In genomic region chr14:35157069-35157655, GRCm38 (mm10) we compare ENCODE assay signal across 11 mouse cellular contexts.
DNase-seq lines count a peak whose midpoint lies in the region; ATAC-seq and TF ChIP-seq lines count a peak whose summit lies in the region.
"Had no signal": no experiment of that assay in that cellular context is flagged by ENCODE, and none has a peak within 500 bp of the region (broad histone marks: within the 10 kb centered on the region; RNA-seq: fewer than 3 reads in every experiment).

No protein-coding gene starts in this region.

- no peaks in the 10 kb centered on the region for H3K4me1 ChIP-seq in forebrain, embryonic 12.5 days
- H3K4me1 ChIP-seq in forebrain, embryonic 13.5 days, result no peaks in the 10 kb centered on the region
- H3K4me1 ChIP-seq in liver, postnatal 0 days (ENCODE audit: insufficient read depth), result peaks cover 10% of the 10 kb centered on the region; the same call in 1 of the 2 replicates
- no peaks in the 10 kb centered on the region for H3K4me1 ChIP-seq in heart, embryonic 10.5 days

- H3K9me3 ChIP-seq in forebrain, embryonic 12.5 days, result no peaks in the 10 kb centered on the region
- H3K9me3 ChIP-seq in forebrain, embryonic 13.5 days (replicated peaks), result no peaks in the 10 kb centered on the region
- H3K9me3 ChIP-seq in liver, postnatal 0 days (ENCODE audit: low read length), result no peaks in the 10 kb centered on the region
- no peaks in the 10 kb centered on the region for H3K9me3 ChIP-seq in heart, embryonic 10.5 days

- H3K4me3 ChIP-seq in forebrain, embryonic 12.5 days (replicated peaks), result no peak overlapping the region
- H3K4me3 ChIP-seq in forebrain, embryonic 13.5 days, result no peak overlapping the region
- no peak overlapping the region for H3K4me3 ChIP-seq in liver, postnatal 0 days (ENCODE audit: low read depth, low read length)
- H3K4me3 ChIP-seq in heart, embryonic 10.5 days, result no peak overlapping the region

- peak; percentile 18 for DNase-seq in liver, postnatal 0 days
- DNase-seq in liver, result no peak
- DNase-seq in kidney, adult 18-20 months, result peak; percentile 29
- peak; percentile 52 for DNase-seq in retina, postnatal 1 day
- no peak for DNase-seq in thymus, adult 18-20 months
- no peak for DNase-seq in heart, embryonic 10.5 days (ENCODE audit: low spot score)
- DNase-seq: heart, postnatal 4 days; layer of hippocampus, postnatal 36 days had no signal

- H3K4me2 ChIP-seq in forebrain, embryonic 12.5 days, result no peak overlapping the region
- no peak overlapping the region for H3K4me2 ChIP-seq in forebrain, embryonic 13.5 days
- no peak overlapping the region for H3K4me2 ChIP-seq in liver, postnatal 0 days (ENCODE audit: low read depth, low read length)

- H3K36me3 ChIP-seq in forebrain, embryonic 12.5 days (replicated peaks), result no peaks in the 10 kb centered on the region
- H3K36me3 ChIP-seq in forebrain, embryonic 13.5 days (ENCODE audit: poor library complexity, severe bottlenecking), result no peaks in the 10 kb centered on the region
- no peaks in the 10 kb centered on the region for H3K36me3 ChIP-seq in liver, postnatal 0 days (replicated peaks; ENCODE audit: insufficient read depth, low read length)
- H3K36me3 ChIP-seq in heart, embryonic 10.5 days, result no peaks in the 10 kb centered on the region

- TF ChIP-seq EP300 in liver, postnatal 0 days (IDR thresholded peaks at IDR 0.05; ENCODE audit: low read depth), result no peak

- H3K9ac ChIP-seq in forebrain, embryonic 12.5 days, result no peak overlapping the region
- no peak overlapping the region for H3K9ac ChIP-seq in forebrain, embryonic 13.5 days
- H3K9ac ChIP-seq in liver, postnatal 0 days (replicated peaks), result no peak overlapping the region

- ATAC-seq in forebrain, embryonic 12.5 days (ENCODE audit: low FRiP score), result 0 out of 2 replicates have a peak, but pooled peaks have one; percentile 9
- no peak; the same call in 1 of the 2 replicates for ATAC-seq in forebrain, embryonic 13.5 days
- ATAC-seq in liver, postnatal 0 days, result no peak

- WGBS in forebrain, embryonic 12.5 days, result 80% methylated on average over 7 of the region's 7 CpGs
- 86% methylated on average over 7 of the region's 7 CpGs for WGBS in forebrain, embryonic 13.5 days
- 74% methylated on average over 7 of the region's 7 CpGs for WGBS in liver, postnatal 0 days (ENCODE audit: insufficient replicate concordance)
- 77% methylated on average over 7 of the region's 7 CpGs for WGBS in heart, embryonic 10.5 days

- H3K27me3 ChIP-seq in forebrain, embryonic 12.5 days, result no peaks in the 10 kb centered on the region
- no peaks in the 10 kb centered on the region for H3K27me3 ChIP-seq in forebrain, embryonic 13.5 days
- no peaks in the 10 kb centered on the region for H3K27me3 ChIP-seq in liver, postnatal 0 days (ENCODE audit: insufficient read depth, low read length)
- H3K27me3 ChIP-seq in heart, embryonic 10.5 days (ENCODE audit: insufficient read depth, poor library complexity, severe bottlenecking), result no peaks in the 10 kb centered on the region

- peak; percentile 50 for TF ChIP-seq CTCF in liver, postnatal 0 days (IDR thresholded peaks at IDR 0.05; ENCODE audit: low read depth)

- no peak overlapping the region for H3K27ac ChIP-seq in forebrain, embryonic 12.5 days
- no peak overlapping the region for H3K27ac ChIP-seq in forebrain, embryonic 13.5 days
- H3K27ac ChIP-seq in liver, postnatal 0 days (ENCODE audit: low read depth), result no peak overlapping the region
- H3K27ac ChIP-seq in heart, embryonic 10.5 days, result no peak overlapping the region
- H3K27ac ChIP-seq: macrophage had no signal

Comparison
In these comparisons a context has a peak if more than half of its experiments do, and no peak if none do; other contexts are left out.
1. DNase-seq: peak in liver, postnatal 0 days (single experiment), kidney, adult 18-20 months (single experiment) and retina, postnatal 1 day (single experiment); none in liver (single experiment), thymus, adult 18-20 months (0 of 2) and heart, embryonic 10.5 days (single experiment).